Mouse (Mus musculus): ENCODE results near the gene Anxa4.
A peak's percentile ranks its signal among the peaks of the same experiment; 100 is the strongest.

Anxa4 gene

GRCm38 (mm10) chr6:86793021-86793815, at the start of gene Anxa4:
Gene Anxa4, minus strand, starts transcription at chr6:86793584.
- DNase-seq, result peak; percentile 36

GRCm38 (mm10) chr6:86841949-86842348, 48.6 kb upstream of the Anxa4 start:
- DNase-seq, result no peak

- DNase-seq, result no peak
These were observed 45.7 kb upstream of the Anxa4 start for GRCm38 (mm10) chr6:86839089-86839488.

- no peak for DNase-seq
These were observed 39.6 kb upstream of the Anxa4 start for GRCm38 (mm10) chr6:86832802-86833502.

- DNase-seq, result no peak
These were observed 37.5 kb upstream of the Anxa4 start for GRCm38 (mm10) chr6:86830738-86831500.

GRCm38 (mm10) chr6:86829768-86830167, 36.4 kb upstream of the Anxa4 start:
- DNase-seq, result no peak

GRCm38 (mm10) chr6:86827432-86827831, 34.0 kb upstream of the Anxa4 start:
- no peak for DNase-seq

- DNase-seq, result no peak
These were observed 31.0 kb upstream of the Anxa4 start for GRCm38 (mm10) chr6:86824401-86824800.

- DNase-seq, result peak; percentile 58
These were observed 30.4 kb upstream of the Anxa4 start for GRCm38 (mm10) chr6:86823824-86824223.

- DNase-seq, result no peak
These were observed 29.7 kb upstream of the Anxa4 start for GRCm38 (mm10) chr6:86823051-86823431.

- peak; percentile 90 for DNase-seq
These were observed 29.1 kb upstream of the Anxa4 start for GRCm38 (mm10) chr6:86822285-86823050.

- DNase-seq, result no peak
These were observed 27.3 kb upstream of the Anxa4 start for GRCm38 (mm10) chr6:86820690-86821089.

GRCm38 (mm10) chr6:86819926-86820325, 26.5 kb upstream of the Anxa4 start:
- no peak for DNase-seq

- DNase-seq, result no peak
These were observed 25.5 kb upstream of the Anxa4 start for GRCm38 (mm10) chr6:86818914-86819313.

GRCm38 (mm10) chr6:86816586-86816985, 23.2 kb upstream of the Anxa4 start:
- no peak for DNase-seq

GRCm38 (mm10) chr6:86815436-86815835, 22.1 kb upstream of the Anxa4 start:
- no peak for DNase-seq

GRCm38 (mm10) chr6:86814926-86815325, 21.5 kb upstream of the Anxa4 start:
- no peak for DNase-seq

- DNase-seq, result no peak
These were observed 20.0 kb upstream of the Anxa4 start for GRCm38 (mm10) chr6:86813341-86813740.

- DNase-seq, result no peak
These were observed 19.5 kb upstream of the Anxa4 start for GRCm38 (mm10) chr6:86812919-86813318.

GRCm38 (mm10) chr6:86806455-86807086, 13.2 kb upstream of the Anxa4 start:
- DNase-seq, result peak; percentile 63

GRCm38 (mm10) chr6:86804646-86805045, 11.3 kb upstream of the Anxa4 start:
- no peak for DNase-seq

GRCm38 (mm10) chr6:86801431-86801830, 8.0 kb upstream of the Anxa4 start:
- no peak for DNase-seq
